Mouse (Mus musculus) liver, embryonic 16.5 days (tissue): ENCODE results near the gene AL731706.1. TPM values are rescaled to one million over a fixed set of nuclear protein-coding genes. Genes with fewer than 3 reads are reported as not detected.
"Not testable (repeated sequence)": the region's sequence is repeated elsewhere in the genome, so short reads cannot be mapped to it uniquely, and the experiment has no call there.

Experiments used
- ATAC-seq: fragments of 200-750 bp; cut with Nextera tagmentation; 2 replicates; pipeline ENCODE4 v1.8.0; 2017; ENCODE audit warnings: low read depth, mild to moderate bottlenecking, moderate number of reproducible peaks, moderate library complexity
- H3K27ac ChIP-seq: fragments of 300-500 bp; sonication (generic); 2 replicates; pipeline ENCODE4 v1.5.1; 2014; ENCODE audit warnings: mild to moderate bottlenecking, low read length
- H3K27me3 ChIP-seq: fragments of 300-500 bp; sonication (generic); 2 replicates; pipeline ENCODE4 v1.6.1; 2014; ENCODE audit warnings: low read depth, low read length, mixed read lengths; ENCODE audit not compliant: control insufficient read depth, insufficient read depth
- H3K36me3 ChIP-seq: fragments of 300-500 bp; sonication (generic); 2 replicates; pipeline ENCODE4 v1.6.1; 2014; ENCODE audit warnings: mild to moderate bottlenecking; ENCODE audit not compliant: control insufficient read depth, insufficient read depth
- H3K4me1 ChIP-seq: fragments of 300-500 bp; sonication (generic); 2 replicates; pipeline ENCODE4 v1.6.1; 2014; ENCODE audit warnings: low read depth, low read length, mixed read lengths; ENCODE audit not compliant: control insufficient read depth
- H3K4me2 ChIP-seq: fragments of 300-500 bp; sonication (generic); 2 replicates; pipeline ENCODE4 v1.6.1; 2014; ENCODE audit warnings: low read depth, low read length, mixed read lengths
- H3K4me3 ChIP-seq: fragments of 300-500 bp; sonication (generic); 2 replicates; pipeline ENCODE4 v1.5.1; 2014; ENCODE audit warnings: low read depth, mild to moderate bottlenecking, low read length
- H3K9ac ChIP-seq: fragments of 300-500 bp; sonication (generic); 2 replicates; pipeline ENCODE4 v1.6.1; 2014; ENCODE audit warnings: low read depth, low read length
- H3K9me3 ChIP-seq: fragments of 300-500 bp; sonication (generic); replicated peaks from 2 replicates; pipeline ENCODE4 v1.6.1; 2016; ENCODE audit warnings: low read length; ENCODE audit not compliant: control insufficient read depth
- WGBS: fragments of 180-500 bp; shearing (Covaris S2); extraction: QIAGEN DNeasy Blood & Tissue Kit; methylation state at CpG from one replicate; pipeline ENCODE4 v1.1.7; 2014; ENCODE audit not compliant: insufficient replicate concordance; 5-methylcytosine and 5-hydroxymethylcytosine counted together
- polyA plus RNA-seq: library from polyadenylated mRNA; unstranded; fragments of >200 nt; fragmentation: Nextera tagmentation; extraction: Ambion mirVana; gene quantifications from 2 replicates; pipeline ENCODE4 v1.2.1, GENCODE M21; 2015

AL731706.1 gene
- polyA plus RNA-seq, 1 experiment from 2014 or later, result 13.9 TPM

DNA sequence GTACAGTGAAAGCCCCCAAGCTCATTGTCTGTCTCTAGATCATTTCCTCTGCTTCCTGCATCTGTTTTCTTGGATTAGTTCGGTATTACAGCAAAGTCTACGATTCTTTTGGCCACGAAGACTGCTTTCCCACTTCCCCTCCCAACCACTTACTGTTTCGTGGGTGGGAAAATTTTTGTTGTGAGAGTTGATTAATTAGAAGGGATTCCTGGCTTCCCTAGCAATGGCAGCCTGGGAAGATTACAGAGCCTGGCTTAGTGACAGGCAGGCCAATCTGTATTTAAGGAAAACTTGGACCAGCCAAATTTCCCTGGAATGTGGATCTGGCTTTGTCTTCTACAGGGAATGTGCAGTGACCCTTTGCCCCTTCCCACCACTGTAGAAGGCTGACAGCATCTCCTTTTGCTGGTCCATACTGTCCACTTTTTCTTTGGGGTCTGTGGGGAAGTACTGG is 20.8 kb upstream of the AL731706.1 start:
- Histone ChIP-seq H3K27me3 (no peaks in the 10 kb centered on the region), H3K9ac (no peak overlapping the region), H3K4me1 (no peaks in the 10 kb centered on the region), H3K4me3 (no peak overlapping the region), H3K27ac (no peak overlapping the region), H3K4me2 (no peak overlapping the region), H3K36me3 (no peaks in the 10 kb centered on the region), H3K9me3 (no peaks in the 10 kb centered on the region)
- 0 out of 2 replicates have a peak, but pooled peaks have one; percentile 13 for ATAC-seq
- 20% methylated on average over 4 of the region's 4 CpGs for WGBS

DNA sequence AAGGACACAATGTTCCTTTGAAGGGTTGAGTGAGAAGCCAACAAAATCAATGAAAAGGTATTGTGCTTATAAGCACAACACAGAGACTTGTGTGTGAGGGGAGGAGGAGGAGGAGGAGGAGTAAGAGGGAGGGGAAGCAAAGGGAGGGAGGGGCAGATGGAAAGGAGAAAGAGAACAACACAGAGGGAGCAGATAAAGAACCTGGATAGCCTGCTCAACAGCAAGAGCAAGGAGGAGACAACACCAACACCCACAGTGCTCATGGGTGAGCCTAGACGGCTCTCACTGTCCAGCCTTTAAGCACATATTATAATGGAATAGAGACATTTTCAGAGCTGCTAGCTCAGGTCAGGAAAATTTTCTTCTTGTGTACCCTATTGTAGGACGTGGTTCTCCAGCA is 18.1 kb upstream of the AL731706.1 start:
- H3K27me3 ChIP-seq, result no peaks in the 10 kb centered on the region
- no peaks in the 10 kb centered on the region for H3K4me1 ChIP-seq
- H3K27ac ChIP-seq, result no peak overlapping the region
- H3K4me3 ChIP-seq, result no peak overlapping the region
- peak; percentile 43; the same call in 1 of the 2 replicates for ATAC-seq
- H3K9ac ChIP-seq, result no peak overlapping the region
- H3K9me3 ChIP-seq, result no peaks in the 10 kb centered on the region
- no peak overlapping the region for H3K4me2 ChIP-seq
- 0 out of 2 replicates have a peak, but pooled peaks cover 2% of the 10 kb centered on the region for H3K36me3 ChIP-seq
- WGBS, result 44% methylated on average over 2 of the region's 2 CpGs

DNA sequence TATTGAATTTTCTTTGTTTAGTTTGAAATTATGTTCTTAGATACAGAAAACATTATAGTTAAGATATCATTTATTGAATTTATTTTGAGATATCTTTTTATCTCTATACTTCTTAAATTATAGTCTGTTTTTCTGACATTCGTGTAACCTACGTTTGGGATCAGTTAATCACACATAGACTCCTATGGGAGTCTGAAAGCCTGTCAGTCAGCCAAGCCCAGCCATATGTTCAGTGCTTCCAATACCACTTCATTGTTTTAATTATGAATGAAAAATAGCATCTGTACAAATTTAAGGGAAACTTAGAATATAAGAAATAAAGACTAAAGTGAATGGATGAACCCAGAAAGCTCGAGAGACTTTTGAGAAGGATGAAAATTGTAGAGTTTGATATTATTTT is 17.4 kb upstream of the AL731706.1 start:
- H3K4me1 ChIP-seq, result no peaks in the 10 kb centered on the region
- H3K9ac ChIP-seq, result no peak overlapping the region
- WGBS, result 68% methylated on average over 3 of the region's 3 CpGs
- no peak for ATAC-seq
- H3K36me3 ChIP-seq, result 0 out of 2 replicates have a peak, but pooled peaks cover 2% of the 10 kb centered on the region
- no peak overlapping the region for H3K4me2 ChIP-seq
- H3K27ac ChIP-seq, result no peak overlapping the region
- no peak overlapping the region for H3K4me3 ChIP-seq
- no peaks in the 10 kb centered on the region for H3K9me3 ChIP-seq
- no peaks in the 10 kb centered on the region for H3K27me3 ChIP-seq

DNA sequence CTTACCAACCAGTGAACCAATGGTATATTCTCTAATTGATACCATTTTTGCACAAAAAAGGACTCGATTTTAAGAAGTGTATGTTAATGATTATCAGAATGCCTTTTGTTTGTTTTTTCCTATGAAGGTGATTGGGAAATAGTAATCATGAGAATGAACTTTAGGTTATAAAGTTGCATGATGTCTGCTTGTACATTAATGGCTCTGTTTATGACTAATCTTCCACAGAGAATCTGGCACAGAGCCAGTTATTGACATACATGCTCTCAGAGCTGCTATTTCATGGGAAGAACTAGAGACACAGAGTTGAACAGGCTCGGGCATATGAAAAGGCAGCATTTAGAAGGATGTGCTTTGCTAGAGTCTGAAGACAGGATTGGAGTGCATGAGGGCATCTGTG is 4.9 kb upstream of the AL731706.1 start:
- Histone ChIP-seq H3K9ac (no peak overlapping the region), H3K4me1 (peaks cover 8% of the 10 kb centered on the region), H3K27me3 (no peaks in the 10 kb centered on the region), H3K27ac (no peak overlapping the region), H3K9me3 (no peaks in the 10 kb centered on the region), H3K36me3 (no peaks in the 10 kb centered on the region), H3K4me3 (no peak overlapping the region), H3K4me2 (no peak overlapping the region)
- no peak for ATAC-seq
- WGBS, result 61% methylated on average over 2 of the region's 2 CpGs

DNA sequence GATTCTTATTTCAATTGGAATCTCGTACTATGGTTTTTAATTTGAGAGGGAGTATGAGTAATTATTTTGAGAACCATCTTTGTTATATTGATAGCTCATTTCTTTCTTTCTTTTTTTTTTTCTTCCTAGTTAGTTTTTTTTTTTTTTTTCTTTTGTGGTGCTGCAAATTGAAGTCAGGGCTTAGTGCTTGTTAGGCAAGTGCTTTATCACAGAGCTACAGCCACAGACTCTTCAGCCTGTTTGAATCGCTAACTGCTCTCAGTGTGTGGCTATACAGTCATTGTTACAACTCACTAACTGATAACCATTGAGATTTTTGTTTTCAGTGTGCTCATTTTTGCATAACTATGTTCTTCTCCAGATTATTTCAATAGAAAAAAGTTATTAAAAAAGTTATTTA is 3.3 kb upstream of the AL731706.1 start:
- Histone ChIP-seq H3K9ac (no peak overlapping the region), H3K4me1 (peaks cover 14% of the 10 kb centered on the region), H3K9me3 (no peaks in the 10 kb centered on the region), H3K27ac (no peak overlapping the region), H3K4me3 (no peak overlapping the region), H3K36me3 (no peaks in the 10 kb centered on the region), H3K4me2 (no peak overlapping the region), H3K27me3 (no peaks in the 10 kb centered on the region)
- WGBS, result 41% methylated on average over 2 of the region's 2 CpGs
- no peak for ATAC-seq

DNA sequence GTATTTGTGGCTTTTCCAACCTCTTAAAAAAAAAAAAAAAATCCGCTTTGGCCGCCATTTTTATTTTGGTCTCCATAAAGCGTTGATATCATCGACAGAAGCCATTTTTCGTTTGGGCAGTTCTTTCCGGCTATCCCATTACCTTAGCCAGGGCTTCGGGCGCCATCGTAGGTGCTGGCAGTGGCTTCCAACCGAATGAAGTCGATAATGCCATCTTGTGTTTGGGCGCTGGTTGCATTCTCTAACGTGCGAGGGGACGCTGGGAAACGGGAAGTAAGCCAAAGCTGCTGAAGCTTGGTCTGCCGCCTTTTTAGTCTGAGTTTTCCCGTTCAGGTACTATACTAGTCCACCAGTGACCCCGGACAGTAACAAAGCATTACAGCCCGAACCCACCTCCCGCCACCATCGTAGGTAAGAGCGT is 772 bp upstream of the AL731706.1 start:
- peak; percentile 64 for ATAC-seq
- Histone ChIP-seq H3K36me3 (no peaks in the 10 kb centered on the region), H3K9ac (peak overlapping the region; percentile 87), H3K4me3 (peak overlapping the region; percentile 96), H3K4me1 (peaks cover 14% of the 10 kb centered on the region), H3K27me3 (no peaks in the 10 kb centered on the region), H3K9me3 (no peaks in the 10 kb centered on the region), H3K4me2 (peak overlapping the region; percentile 49), H3K27ac (peak overlapping the region; percentile 97)
- WGBS, result 0% methylated on average over 23 of the region's 23 CpGs

DNA sequence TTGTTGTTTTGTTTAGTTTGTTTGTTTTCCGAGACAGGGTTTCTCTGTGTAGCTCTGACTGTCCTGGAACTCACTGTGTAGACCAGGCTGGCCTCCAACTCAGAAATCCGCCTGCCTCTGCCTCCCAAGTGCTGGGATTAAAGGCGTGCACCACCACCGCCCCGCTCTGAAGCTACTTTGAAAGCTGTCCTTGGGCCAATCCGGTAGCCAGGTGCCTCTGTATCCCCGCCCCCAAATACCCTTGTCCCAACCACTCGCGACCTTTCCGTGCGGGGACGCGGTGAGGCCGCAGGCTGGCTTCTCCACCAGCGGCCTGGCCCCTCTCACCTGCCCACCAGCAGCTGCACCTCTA is 497 bp downstream of the AL731706.1 start:
- peak overlapping the region; percentile 97 for H3K27ac ChIP-seq
- not testable (repeated sequence) for H3K9me3 ChIP-seq, H3K36me3 ChIP-seq, H3K27me3 ChIP-seq
- H3K9ac ChIP-seq, result peak overlapping the region; percentile 87
- ATAC-seq, result peak; percentile 71
- H3K4me3 ChIP-seq, result peak overlapping the region; percentile 96
- H3K4me1 ChIP-seq, result peaks cover 11% of the 10 kb centered on the region
- H3K4me2 ChIP-seq, result peak overlapping the region; percentile 53
- 3% methylated on average over 15 of the region's 15 CpGs for WGBS

DNA sequence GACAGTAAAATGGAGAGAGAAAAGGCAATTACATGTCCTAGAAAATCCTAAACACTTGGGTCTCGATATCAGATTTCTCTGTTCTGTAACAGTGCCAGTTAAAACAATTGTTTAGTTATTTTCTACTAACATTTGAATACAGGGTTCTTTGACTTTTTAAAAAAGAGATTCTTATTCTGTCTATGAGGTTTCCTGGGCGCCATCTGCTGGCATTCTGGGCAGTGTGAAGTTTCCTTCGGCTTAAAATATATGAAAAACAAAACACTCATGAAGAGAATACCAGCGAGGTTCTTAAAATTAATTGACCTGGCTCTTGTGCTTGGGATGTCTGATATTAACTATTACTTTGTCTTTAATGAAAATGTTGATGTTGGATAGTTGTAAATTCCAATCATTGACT is 4.3 kb downstream of the AL731706.1 start:
- no peak overlapping the region for H3K4me3 ChIP-seq
- no peak overlapping the region for H3K9ac ChIP-seq
- no peak for ATAC-seq
- no peaks in the 10 kb centered on the region for H3K9me3 ChIP-seq
- WGBS, result 62% methylated on average over 4 of the region's 4 CpGs
- H3K4me1 ChIP-seq, result peaks cover 6% of the 10 kb centered on the region
- H3K27me3 ChIP-seq, result no peaks in the 10 kb centered on the region
- H3K4me2 ChIP-seq, result no peak overlapping the region
- no peak overlapping the region for H3K27ac ChIP-seq
- H3K36me3 ChIP-seq, result peaks cover 4% of the 10 kb centered on the region

DNA sequence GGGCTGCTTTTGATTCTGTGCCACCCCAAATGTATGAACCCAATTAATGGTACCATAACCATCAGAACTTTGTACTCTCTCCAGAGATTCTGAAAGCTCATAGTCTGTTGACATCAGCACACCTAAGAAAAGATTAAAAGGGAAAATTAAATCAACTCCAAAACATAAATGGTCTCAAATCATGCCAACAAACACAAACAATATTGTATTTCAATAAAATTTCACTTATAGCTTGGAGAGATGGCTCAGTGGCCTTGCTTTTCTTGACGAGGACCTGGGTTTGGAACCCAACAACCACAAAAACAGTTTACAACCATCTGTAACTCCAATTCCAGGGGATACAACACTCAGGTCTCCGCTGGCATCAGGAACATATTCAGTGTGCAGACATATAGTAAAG is 5.6 kb downstream of the AL731706.1 start, which contains the start of gene AL731706.2:
TSS of gene AL731706.2 (minus strand) at position 101 of the 400 bp plus-strand sequence.
- Histone ChIP-seq H3K4me3 (no peak within 1 kb of the TSS), H3K9ac (no peak within 1 kb of the TSS), H3K9me3 (no peaks in the 10 kb centered on the region), H3K4me2 (no peak within 1 kb of the TSS), H3K27me3 (no peaks in the 10 kb centered on the region), H3K4me1 (peaks cover 6% of the 10 kb centered on the region), H3K27ac (no peak within 1 kb of the TSS), H3K36me3 (peaks cover 12% of the 10 kb centered on the region)
- 67% methylated on average over 2 of the region's 2 CpGs for WGBS
- ATAC-seq, result no peak
